Mouse (Mus musculus): ENCODE data around the gene Apoc3. TPM values are rescaled to one million over a fixed set of nuclear protein-coding genes. Genes with fewer than 3 reads are reported as not detected.

The Apoc3 gene
- total and polyA plus RNA-seq, 3 experiments: not detected

- peaks cover 2 to 13% of the 10 kb centered on the region in 2 experiments for H3K4me1 ChIP-seq (ENCODE audit: control insufficient read depth in 1 of 2, insufficient read depth in 2 of 2)
- no peak for DNase-seq (ENCODE audit: extremely low read depth)
- in situ Hi-C loops (cut with MboI; ENCODE audit: low pct_ligation_motif_present, low pct_unique_long_range_greater_than_20kb, low sequenced_read_pairs) (no loop called here), dilution Hi-C loops (cut with MboI; ENCODE audit: extremely low pct_ligation_motif_present, extremely low pct_unique_long_range_greater_than_20kb, low sequenced_read_pairs) (no loop called here)
- H3K79me2 ChIP-seq (replicated peaks; ENCODE audit: control insufficient read depth, extremely low read depth, insufficient read depth, poor library complexity, severe bottlenecking): peaks cover 11% of the 10 kb centered on the region
- H3K4me2 ChIP-seq (ENCODE audit: insufficient read depth, low read depth, poor library complexity, severe bottlenecking): no peak overlapping the region
- H3K9ac ChIP-seq (ENCODE audit: insufficient read depth, low read depth): no peak overlapping the region
- TF ChIP-seq MXI1 (IDR thresholded peaks at IDR 0.05; ENCODE audit: low read depth, low read length): no peak
- TF ChIP-seq UBTF (IDR thresholded peaks at IDR 0.05; ENCODE audit: low read depth, low read length): no peak
- TF ChIP-seq ZKSCAN1 (IDR thresholded peaks at IDR 0.05; ENCODE audit: borderline replicate concordance, low read depth, low read length): no peak
- TF ChIP-seq HCFC1 (IDR thresholded peaks at IDR 0.05; ENCODE audit: low read depth, low read length): no peak
- TF ChIP-seq RCOR1 (conservative IDR thresholded peaks at IDR 0.05; ENCODE audit: low read depth, low read length): no peak
- no peaks in the 10 kb centered on the region for H3K9me3 ChIP-seq (replicated peaks; ENCODE audit: low read length)
- no peak overlapping the region for H3K27ac ChIP-seq (ENCODE audit: insufficient read depth, low read depth)
- H3K36me3 ChIP-seq (replicated peaks in 1 of 2; ENCODE audit: control insufficient read depth in 1 of 2, insufficient read depth in 1 of 2, low read length in 1 of 2): peaks cover 0 to 12% of the 10 kb centered on the region in 2 experiments
- H3K27me3 ChIP-seq (replicated peaks): no peaks in the 10 kb centered on the region
- H3K4me3 ChIP-seq (replicated peaks in 1 of 3; ENCODE audit: low read depth in 2 of 3, low read length in 2 of 3, poor library complexity in 1 of 3): no peak overlapping the region
These were observed 33.7 kb upstream of the Apoc3 start for GRCm38 (mm10) chr9:46269125-46269524.

GRCm38 (mm10) chr9:46268343-46268873 lies 33.0 kb upstream of the Apoc3 start, which contains the start of gene Apoa5:
TSS of gene Apoa5 (plus strand) at chr9:46268633.
- no peak for DNase-seq (ENCODE audit: extremely low read depth)
- no peak within 1 kb of the TSS for H3K27ac ChIP-seq (ENCODE audit: insufficient read depth, low read depth)
- H3K27me3 ChIP-seq (replicated peaks): no peaks in the 10 kb centered on the region
- no peak within 1 kb of the TSS for H3K4me2 ChIP-seq (ENCODE audit: insufficient read depth, low read depth, poor library complexity, severe bottlenecking)
- peaks cover 2 to 9% of the 10 kb centered on the region in 2 experiments for H3K4me1 ChIP-seq (ENCODE audit: control insufficient read depth in 1 of 2, insufficient read depth in 2 of 2)
- no peaks in the 10 kb centered on the region for H3K9me3 ChIP-seq (replicated peaks; ENCODE audit: low read length)
- peaks cover 4% of the 10 kb centered on the region for H3K79me2 ChIP-seq (replicated peaks; ENCODE audit: control insufficient read depth, extremely low read depth, insufficient read depth, poor library complexity, severe bottlenecking)
- no peak for TF ChIP-seq RCOR1 (conservative IDR thresholded peaks at IDR 0.05; ENCODE audit: low read depth, low read length)
- TF ChIP-seq KAT2A (IDR thresholded peaks at IDR 0.05; ENCODE audit: insufficient replicate concordance, low read length): no peak
- no peak for TF ChIP-seq IRF4 (IDR thresholded peaks at IDR 0.05; ENCODE audit: low read depth, low read length)
- no peak for TF ChIP-seq JUND (conservative IDR thresholded peaks at IDR 0.05; ENCODE audit: low read depth, low read length)
- no peak for TF ChIP-seq TBP (conservative IDR thresholded peaks at IDR 0.05; ENCODE audit: low read depth, low read length)
- no peak for TF ChIP-seq E2F4 (IDR thresholded peaks at IDR 0.05; ENCODE audit: insufficient replicate concordance, low read depth, low read length)
- TF ChIP-seq JUN (IDR thresholded peaks at IDR 0.05; ENCODE audit: insufficient read depth, low read depth, low read length): no peak
- no peak for TF ChIP-seq HCFC1 (IDR thresholded peaks at IDR 0.05; ENCODE audit: low read depth, low read length)
- TF ChIP-seq SIN3A (IDR thresholded peaks at IDR 0.05; ENCODE audit: low read length): no peak
- TF ChIP-seq CHD2 (IDR thresholded peaks at IDR 0.05; ENCODE audit: low read length): no peak
- TF ChIP-seq NELFE (IDR thresholded peaks at IDR 0.05; ENCODE audit: low read depth, low read length): no peak
- TF ChIP-seq MXI1 (IDR thresholded peaks at IDR 0.05; ENCODE audit: low read depth, low read length): no peak
- TF ChIP-seq POLR2AphosphoS2 (IDR thresholded peaks at IDR 0.05; ENCODE audit: low read depth, low read length): no peak
- no peak for TF ChIP-seq RAD21 (IDR thresholded peaks at IDR 0.05; ENCODE audit: low read depth, low read length)
- TF ChIP-seq USF2 (conservative IDR thresholded peaks at IDR 0.05; ENCODE audit: low read depth, low read length): no peak
- TF ChIP-seq EP300 (IDR thresholded peaks at IDR 0.05; ENCODE audit: low read length): no peak
- TF ChIP-seq CTCF (conservative IDR thresholded peaks at IDR 0.05 in 1 of 2, IDR thresholded peaks at IDR 0.05 in 1 of 2; ENCODE audit: low read depth in 2 of 2, low read length in 2 of 2): no peak
- no peak for TF ChIP-seq PAX5 (IDR thresholded peaks at IDR 0.05; ENCODE audit: low read length)
- dilution Hi-C loops (cut with MboI; ENCODE audit: extremely low pct_ligation_motif_present, extremely low pct_unique_long_range_greater_than_20kb, low sequenced_read_pairs) (no loop called here), in situ Hi-C loops (cut with MboI; ENCODE audit: low pct_ligation_motif_present, low pct_unique_long_range_greater_than_20kb, low sequenced_read_pairs) (no loop called here)
- no peak within 1 kb of the TSS for H3K4me3 ChIP-seq (replicated peaks in 1 of 3; ENCODE audit: low read depth in 2 of 3, low read length in 2 of 3, poor library complexity in 1 of 3)
- peaks cover 0 to 12% of the 10 kb centered on the region in 2 experiments for H3K36me3 ChIP-seq (replicated peaks in 1 of 2; ENCODE audit: control insufficient read depth in 1 of 2, insufficient read depth in 1 of 2, low read length in 1 of 2)
- no peak within 1 kb of the TSS for H3K9ac ChIP-seq (ENCODE audit: insufficient read depth, low read depth)

All from CH12.LX (cell line).